Mouse (Mus musculus): ENCODE results near the gene Stk11ip. TPM values are rescaled to one million over a fixed set of nuclear protein-coding genes. Genes with fewer than 3 reads are reported as not detected.
A peak's percentile ranks its signal among the peaks of the same experiment; 100 is the strongest.

The Stk11ip gene
- total RNA-seq, 2 experiments from 2014 or later: 7.1 to 7.9 TPM

- no peak for DNase-seq (ENCODE audit: low spot score)
Measured at GRCm38 (mm10) chr1:75538597-75539190, 17.4 kb downstream of the Stk11ip start.

- no peak for DNase-seq (ENCODE audit: low spot score)
Measured at GRCm38 (mm10) chr1:75541496-75541895, 20.2 kb downstream of the Stk11ip start.

GRCm38 (mm10) chr1:75544351-75544750 is 23.0 kb downstream of the Stk11ip start:
- no peak for DNase-seq (ENCODE audit: low spot score)

- DNase-seq (ENCODE audit: low spot score): peak; percentile 40
Measured at GRCm38 (mm10) chr1:75545965-75546956, 24.9 kb downstream of the Stk11ip start, which contains the start of gene Slc4a3. Gene Slc4a3 (plus strand): TSS chr1:75546266.

DNA sequence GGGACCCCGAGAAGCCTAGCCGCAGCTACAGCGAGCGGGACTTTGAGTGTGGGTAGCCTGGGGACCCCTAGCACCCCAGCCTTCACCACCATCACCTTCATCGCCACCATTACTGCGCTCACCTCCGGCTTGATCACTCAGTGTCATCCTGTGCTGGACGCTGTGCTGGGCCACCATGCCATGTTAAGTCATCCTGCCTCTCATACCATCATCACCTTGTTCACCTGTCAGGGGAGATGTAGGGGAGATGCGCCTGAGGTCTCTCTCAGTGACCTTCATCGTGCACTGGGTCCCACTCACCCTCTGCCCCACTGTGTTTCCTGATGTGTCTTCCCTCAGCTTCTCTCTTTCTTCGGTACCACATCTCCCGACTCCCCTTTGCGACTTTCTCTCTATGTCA is 26.0 kb downstream of the Stk11ip start:
- no peak for DNase-seq (ENCODE audit: low spot score)

GRCm38 (mm10) chr1:75548083-75548482 is 26.8 kb downstream of the Stk11ip start:
- DNase-seq (ENCODE audit: low spot score): no peak

- no peak for DNase-seq (ENCODE audit: low spot score)
Measured at GRCm38 (mm10) chr1:75548871-75549270, 27.5 kb downstream of the Stk11ip start.

DNA sequence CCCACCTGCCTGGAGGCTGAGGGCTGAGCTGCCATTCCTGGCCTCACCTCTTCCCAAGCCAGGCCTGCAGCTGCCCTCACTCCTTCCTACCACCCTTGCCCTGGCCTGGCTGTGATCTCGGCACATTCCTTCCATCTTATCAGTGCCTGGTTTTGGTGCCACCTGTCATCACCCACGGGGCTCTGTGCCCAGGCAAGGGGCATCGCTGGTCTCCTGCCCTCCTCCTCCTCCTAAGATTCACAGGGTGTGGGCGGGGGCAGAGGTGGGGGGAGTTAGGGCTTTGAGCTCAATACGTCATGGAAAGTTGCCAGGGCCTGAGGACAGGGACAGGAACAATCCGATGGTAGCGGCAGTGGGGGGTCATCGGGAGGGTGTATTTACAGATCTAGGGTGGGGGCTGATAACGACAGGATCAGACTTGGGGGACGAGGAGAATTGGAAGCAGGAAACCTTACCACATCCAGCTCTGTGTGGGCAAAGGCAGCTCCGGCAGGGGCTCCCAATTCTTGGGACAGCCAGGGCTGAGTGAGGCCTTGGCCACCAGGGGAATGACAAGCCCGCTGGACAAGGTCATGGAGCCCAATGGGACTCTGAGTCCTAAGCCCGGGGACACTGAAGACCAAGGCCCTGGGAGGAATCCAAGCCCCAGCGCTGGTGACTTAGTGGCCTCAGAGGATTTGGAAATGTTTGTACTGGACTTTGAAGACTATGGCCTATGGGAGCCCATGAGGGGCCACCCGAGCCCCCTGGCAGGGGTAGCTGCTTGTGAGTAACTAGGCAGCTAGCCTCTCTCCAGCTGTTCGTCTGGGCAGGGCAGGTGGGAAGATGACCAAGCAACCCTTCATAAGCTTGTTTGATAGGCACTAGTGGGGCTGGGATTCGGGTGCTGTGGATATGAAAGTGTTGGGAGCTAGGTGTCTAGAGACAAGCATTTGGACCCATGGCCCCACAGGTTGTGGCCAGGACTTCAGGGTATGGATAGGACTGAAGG is 28.3 kb downstream of the Stk11ip start:
- no peak for DNase-seq (ENCODE audit: low spot score)

DNA sequence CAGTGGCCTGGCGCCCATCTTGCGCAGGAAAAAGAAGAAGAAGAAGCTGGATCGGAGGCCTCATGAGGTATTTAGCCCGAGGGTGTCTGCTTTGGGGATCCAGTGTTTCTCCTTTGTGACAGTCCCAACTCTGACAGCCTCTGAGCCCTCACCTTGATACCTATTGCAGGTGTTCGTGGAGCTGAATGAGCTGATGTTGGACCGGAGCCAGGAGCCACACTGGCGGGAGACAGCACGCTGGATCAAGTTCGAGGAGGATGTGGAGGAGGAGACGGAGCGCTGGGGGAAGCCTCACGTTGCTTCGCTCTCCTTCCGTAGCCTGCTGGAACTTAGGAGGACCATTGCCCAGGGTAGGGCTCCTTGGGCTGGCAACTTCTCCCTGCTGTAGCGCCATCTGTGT is 29.3 kb downstream of the Stk11ip start:
- no peak for DNase-seq (ENCODE audit: low spot score)

- no peak for DNase-seq (ENCODE audit: low spot score)
Measured at GRCm38 (mm10) chr1:75555680-75556079, 34.4 kb downstream of the Stk11ip start.

GRCm38 (mm10) chr1:75556143-75556781 is 34.9 kb downstream of the Stk11ip start:
- no peak for DNase-seq (ENCODE audit: low spot score)

- no peak for DNase-seq (ENCODE audit: low spot score)
Measured at GRCm38 (mm10) chr1:75557041-75557440, 35.7 kb downstream of the Stk11ip start.

GRCm38 (mm10) chr1:75558388-75559178 is 37.3 kb downstream of the Stk11ip start:
- no peak for DNase-seq (ENCODE audit: low spot score)

- DNase-seq (ENCODE audit: low spot score): peak; percentile 94
Measured at GRCm38 (mm10) chr1:75559212-75559925, 38.0 kb downstream of the Stk11ip start.

DNA sequence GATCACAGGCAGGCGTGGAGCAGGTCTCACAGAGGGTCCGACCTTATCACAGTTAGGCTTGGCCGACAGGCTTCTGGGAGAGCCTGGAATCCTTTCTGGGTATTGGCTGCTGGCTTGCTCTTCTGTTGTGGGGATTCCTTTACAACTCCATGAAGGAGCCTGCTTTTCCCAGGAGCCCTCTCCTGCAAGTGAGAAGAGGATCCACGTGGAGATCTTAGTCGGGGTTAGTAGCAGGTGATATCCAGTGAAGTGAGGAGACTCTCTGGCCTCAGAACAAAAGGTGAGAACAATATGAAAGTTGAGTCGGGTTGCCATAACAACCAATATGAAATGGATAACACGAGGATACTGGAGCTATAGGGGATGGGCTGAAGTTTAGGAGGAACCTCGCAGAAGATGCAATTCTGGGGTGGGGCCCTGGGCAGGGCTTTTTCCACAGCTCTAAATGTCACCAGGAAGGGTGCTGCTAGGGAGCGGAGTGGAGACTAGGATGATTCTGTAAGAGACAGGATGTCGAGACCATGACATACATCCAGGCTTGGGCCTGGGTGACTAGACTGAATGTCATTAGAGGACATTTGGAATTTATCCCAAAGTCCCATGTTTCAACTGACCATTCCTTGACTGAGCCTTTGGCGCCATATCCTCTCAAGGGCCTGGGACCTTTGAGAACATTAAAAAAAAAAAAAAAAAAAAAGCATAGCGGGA is 39.0 kb downstream of the Stk11ip start:
- no peak for DNase-seq (ENCODE audit: low spot score)

DNA sequence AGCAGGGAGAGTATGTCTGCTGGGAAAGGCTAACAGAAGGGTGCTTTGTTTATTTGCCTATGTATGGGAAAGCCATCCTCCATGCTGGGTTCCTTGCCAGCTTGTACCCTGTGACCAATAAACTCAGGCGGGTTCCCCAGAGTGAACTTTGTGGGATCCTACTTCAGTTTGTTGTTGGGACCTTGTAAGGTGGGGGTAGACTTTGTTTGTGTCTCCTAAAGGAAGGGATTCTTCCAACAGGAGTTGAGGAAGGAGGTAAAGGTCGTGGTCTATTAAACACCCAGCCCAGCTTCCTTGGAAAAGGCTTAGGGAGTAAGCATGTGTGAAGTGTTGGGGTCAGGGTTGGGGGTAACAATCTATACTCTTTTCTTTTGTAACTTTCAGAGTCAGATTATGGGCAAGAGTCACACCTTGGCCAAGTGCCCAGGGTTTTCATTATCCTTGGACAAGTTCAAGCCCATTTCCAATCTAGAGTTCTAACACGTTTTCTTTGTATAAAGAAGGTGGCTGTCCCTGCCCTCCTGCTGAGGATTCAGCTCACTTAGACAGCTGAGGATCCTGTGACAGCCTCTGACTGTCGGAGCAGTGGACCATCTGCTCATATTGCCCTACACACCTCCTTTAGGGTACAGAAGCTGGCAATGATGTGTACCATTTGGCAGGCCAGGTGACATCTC is 40.0 kb downstream of the Stk11ip start:
- DNase-seq (ENCODE audit: low spot score): no peak

DNA sequence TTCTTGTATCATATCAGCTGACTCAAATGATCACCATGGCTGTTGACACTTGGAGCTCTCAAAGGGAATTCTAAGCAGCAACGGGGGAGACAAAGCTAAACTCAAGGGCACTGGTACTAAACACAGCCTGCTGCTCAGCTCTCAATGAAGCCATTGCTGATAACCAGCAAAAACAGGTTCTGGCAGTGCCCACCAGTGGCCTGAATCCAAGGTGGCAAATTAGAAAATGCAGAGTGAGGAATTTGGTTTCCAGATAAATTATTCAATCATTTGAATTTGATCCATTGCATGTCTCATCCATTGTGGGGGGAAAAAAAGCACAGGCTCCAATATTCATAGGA is 40.5 kb downstream of the Stk11ip start:
- DNase-seq (ENCODE audit: low spot score): no peak

DNA sequence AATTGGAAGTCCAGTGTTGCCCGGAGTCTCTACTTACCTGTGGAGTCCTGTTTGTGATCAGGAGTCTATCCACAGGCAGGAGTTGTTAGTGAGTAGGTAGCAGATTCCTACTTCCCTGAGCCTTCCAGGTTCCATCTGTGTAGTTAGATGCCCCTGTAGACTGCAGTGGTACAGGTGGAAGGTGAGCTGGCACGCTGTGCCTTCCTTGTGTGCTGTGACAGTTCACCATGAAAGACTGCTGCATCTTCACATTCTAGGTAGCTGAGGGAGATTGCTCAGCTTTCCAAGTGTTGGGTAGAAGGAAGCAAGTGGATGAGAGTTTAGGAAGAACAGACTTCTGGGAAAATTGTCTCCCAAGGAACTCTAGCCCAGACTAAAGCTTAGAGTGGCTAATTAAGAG is 42.8 kb downstream of the Stk11ip start:
- DNase-seq (ENCODE audit: low spot score): no peak

Measured in gastrocnemius, adult 18-20 months (tissue).